Mouse (Mus musculus) liver, adult 2 months (tissue): ENCODE measurements around the gene Zrsr1. TPM values are rescaled to one million over a fixed set of nuclear protein-coding genes. Genes with fewer than 3 reads are reported as not detected.
A peak's percentile ranks its signal among the peaks of the same experiment; 100 is the strongest.

Source experiments
- DNase-seq: peaks from one replicate; pipeline ENCODE4 v3.0.0-alpha.2; 2011; ENCODE audit warnings: low read depth, low spot score; ENCODE audit errors: extremely low read depth
- H3K27ac ChIP-seq: fragments of 200-500 bp; replicated peaks from 2 replicates; pipeline ENCODE4 v1.5.1; 2012; ENCODE audit warnings: low read depth, mild to moderate bottlenecking, control low read depth, inconsistent platforms, low read length; ENCODE audit not compliant: insufficient read depth
- H3K27me3 ChIP-seq: fragments of 200-500 bp; 2 replicates; pipeline ENCODE4 v1.6.1; 2012; ENCODE audit warnings: mild to moderate bottlenecking, moderate library complexity, low read length, inconsistent platforms; ENCODE audit not compliant: control insufficient read depth, insufficient read depth
- H3K36me3 ChIP-seq: fragments of 200-500 bp; 2 replicates; pipeline ENCODE4 v1.6.1; 2012; ENCODE audit warnings: low read length, inconsistent platforms; ENCODE audit not compliant: control insufficient read depth, insufficient read depth
- H3K4me1 ChIP-seq: fragments of 200-500 bp; 2 replicates; pipeline ENCODE4 v1.6.1; 2011; ENCODE audit warnings: low read length; ENCODE audit not compliant: control insufficient read depth, insufficient read depth
- H3K4me3 ChIP-seq: fragments of 200-500 bp; 2 replicates; pipeline ENCODE4 v1.5.1; 2011; ENCODE audit warnings: low read depth, mild to moderate bottlenecking, control low read depth, low read length, moderate library complexity; ENCODE audit not compliant: insufficient read depth
- H3K79me2 ChIP-seq: fragments of 200-500 bp; 2 replicates; pipeline ENCODE4 v1.6.1; 2012; ENCODE audit warnings: inconsistent platforms, mild to moderate bottlenecking, low read length, moderate library complexity; ENCODE audit not compliant: control insufficient read depth, insufficient read depth
- H3K9ac ChIP-seq: fragments of 200-500 bp; 2 replicates; pipeline ENCODE4 v1.6.1; 2012; ENCODE audit warnings: low read depth, mild to moderate bottlenecking, control low read depth, inconsistent platforms, low read length
- CTCF ChIP-seq: fragments of 200-500 bp; IDR thresholded peaks from 2 replicates; pipeline ENCODE4 v1.5.1; 2011; ENCODE audit warnings: low read depth, low read length, control low read depth
- POLR2A ChIP-seq: fragments of 200-500 bp; IDR thresholded peaks from 2 replicates; pipeline ENCODE4 v1.6.1; 2011; ENCODE audit warnings: low read length, control low read depth; ENCODE audit not compliant: insufficient read depth; ENCODE audit errors: extremely low read depth
- WGBS: fragments of 180-500 bp; shearing (Covaris S2); methylation state at CpG from one replicate; pipeline ENCODE4 v1.1.7; 2018; 5-methylcytosine and 5-hydroxymethylcytosine counted together
- polyA plus RNA-seq: library from polyadenylated mRNA; depleted of rRNA; stranded (reverse); fragments of >200 nt; gene quantifications from 2 replicates; pipeline ENCODE4 v1.2.3, GENCODE M21; 2012
- total RNA-seq: library from RNA; depleted of rRNA; stranded (reverse); fragments of >200 nt; gene quantifications from 2 replicates; pipeline ENCODE4 v1.2.3, GENCODE M21; 2014

Zrsr1 gene
- total and polyA plus RNA-seq, 2 experiments, result 4.9 to 6.8 TPM

DNA sequence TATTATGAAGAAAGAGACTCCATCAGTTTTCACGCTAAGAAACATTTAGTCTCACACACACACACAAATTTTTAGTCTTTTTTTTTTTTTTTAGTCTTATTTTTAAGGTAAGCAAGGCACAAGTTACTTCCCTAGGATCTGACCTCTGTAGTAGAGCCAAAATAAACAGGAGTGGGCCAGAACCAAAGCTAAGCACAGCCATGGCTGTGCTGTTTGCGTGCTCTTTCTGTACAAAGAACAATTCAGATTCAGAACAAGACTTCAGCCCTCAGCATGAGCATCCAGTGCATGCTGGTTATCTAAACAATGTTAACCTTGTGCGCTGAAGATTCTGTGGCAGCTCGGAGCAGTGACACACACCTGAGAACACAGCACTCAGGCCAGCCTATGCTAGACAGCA is 7.4 kb upstream of the Zrsr1 start:
- peak overlapping the region; percentile 1; the same call in 1 of the 2 replicates for H3K27ac ChIP-seq
- WGBS, result 27% methylated on average over 4 of the region's 4 CpGs
- H3K79me2 ChIP-seq, result peaks cover 9% of the 10 kb centered on the region; the same call in 1 of the 2 replicates
- peak; percentile 83 for DNase-seq
- H3K9ac ChIP-seq, result no peak overlapping the region
- no peaks in the 10 kb centered on the region for H3K27me3 ChIP-seq
- H3K4me1 ChIP-seq, result peaks cover 2% of the 10 kb centered on the region; the same call in 1 of the 2 replicates
- no peak overlapping the region for H3K4me3 ChIP-seq
- TF ChIP-seq POLR2A (no peak), CTCF (no peak)
- no peaks in the 10 kb centered on the region for H3K36me3 ChIP-seq

- 82% methylated on average over 4 of the region's 4 CpGs for WGBS
- DNase-seq, result no peak
- H3K36me3 ChIP-seq, result no peaks in the 10 kb centered on the region
Observed at GRCm38 (mm10) chr11:22965503-22965902, 6.3 kb upstream of the Zrsr1 start.

DNA sequence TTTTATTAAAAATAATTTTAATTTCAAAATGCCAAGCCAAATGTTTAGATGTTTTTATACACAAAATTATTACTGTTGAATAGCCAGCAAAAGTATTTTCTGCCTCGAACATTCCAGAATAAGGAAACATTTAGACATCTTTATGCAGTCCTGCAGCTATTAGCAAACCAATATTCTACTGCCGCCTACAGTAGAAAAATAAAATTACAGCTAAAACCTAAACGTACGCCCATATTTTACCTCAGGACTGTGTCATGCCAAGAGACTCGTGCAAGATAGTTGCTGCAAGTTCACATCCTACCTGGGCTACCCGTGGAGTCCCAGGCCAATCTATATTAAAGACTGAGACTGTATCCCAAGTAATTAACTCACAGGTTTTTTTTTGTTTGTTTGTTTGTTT is 2.3 kb upstream of the Zrsr1 start:
- peaks cover 23% of the 10 kb centered on the region; the same call in 1 of the 2 replicates for H3K79me2 ChIP-seq
- no peaks in the 10 kb centered on the region for H3K27me3 ChIP-seq
- H3K4me3 ChIP-seq, result no peak overlapping the region
- H3K9ac ChIP-seq, result no peak overlapping the region
- no peak overlapping the region for H3K27ac ChIP-seq
- no peak for TF ChIP-seq POLR2A
- no peak for TF ChIP-seq CTCF
- H3K4me1 ChIP-seq, result peaks cover 2% of the 10 kb centered on the region; the same call in 1 of the 2 replicates
- no peak for DNase-seq
- 41% methylated on average over 6 of the region's 6 CpGs for WGBS
- 0 out of 2 replicates have a peak, but pooled peaks cover 2% of the 10 kb centered on the region for H3K36me3 ChIP-seq

More at GRCm38 (mm10) chr11:22965503-22965902, 6.3 kb upstream of the Zrsr1 start:
- Histone ChIP-seq H3K79me2 (peaks cover 8% of the 10 kb centered on the region; the same call in 1 of the 2 replicates), H3K27me3 (no peaks in the 10 kb centered on the region), H3K9ac (no peak overlapping the region), H3K4me3 (no peak overlapping the region), H3K4me1 (peaks cover 2% of the 10 kb centered on the region; the same call in 1 of the 2 replicates), H3K27ac (no peak overlapping the region)
- TF ChIP-seq CTCF, result no peak
- no peak for TF ChIP-seq POLR2A

- Histone ChIP-seq H3K27me3 (no peaks in the 10 kb centered on the region), H3K4me3 (no peak overlapping the region), H3K4me1 (peaks cover 2% of the 10 kb centered on the region; the same call in 1 of the 2 replicates), H3K9ac (no peak overlapping the region), H3K79me2 (peaks cover 25% of the 10 kb centered on the region; the same call in 1 of the 2 replicates), H3K27ac (no peak overlapping the region), H3K36me3 (peaks cover 2% of the 10 kb centered on the region; the same call in 1 of the 2 replicates)
- no peak for TF ChIP-seq CTCF
- 97% methylated on average over 1 of the region's 1 CpGs for WGBS
- no peak for DNase-seq
Observed at GRCm38 (mm10) chr11:22970546-22970945, 1.3 kb upstream of the Zrsr1 start.

DNA sequence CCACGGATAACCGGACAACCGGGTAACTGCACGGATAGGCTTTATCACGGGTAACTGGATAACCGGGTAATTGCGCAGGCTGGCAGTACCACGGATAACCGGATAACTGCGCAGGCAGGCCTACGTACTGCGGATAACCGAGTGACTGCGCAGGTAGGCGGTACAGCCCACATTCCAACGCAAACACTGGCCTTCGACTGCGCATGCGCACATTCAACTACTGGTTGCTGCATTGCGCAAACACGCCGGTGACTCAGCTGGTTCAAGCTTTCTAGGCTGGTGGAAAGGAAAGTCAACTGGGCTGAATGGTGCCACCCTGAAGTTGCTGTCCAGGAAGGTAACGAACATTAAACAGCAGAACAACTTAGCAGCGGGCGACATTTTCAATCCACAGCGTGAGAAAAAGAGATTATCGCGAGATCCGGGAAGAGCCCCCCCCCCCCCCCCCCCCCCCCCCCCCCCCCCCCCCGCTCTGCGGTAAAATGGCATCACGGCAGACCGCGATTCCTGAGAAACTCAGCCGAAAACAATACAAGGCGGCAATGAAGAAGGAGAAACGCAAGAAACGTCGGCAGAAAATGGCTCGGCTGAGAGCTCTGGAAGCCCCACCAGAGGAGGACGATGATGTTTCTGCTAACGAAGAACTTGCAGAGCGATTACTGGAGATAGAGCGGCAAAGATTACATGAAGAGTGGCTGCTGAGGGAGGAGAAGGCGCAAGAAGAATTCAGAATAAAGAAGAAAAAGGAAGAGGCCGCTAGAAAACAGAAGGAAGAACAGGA is 1.1 kb downstream of the Zrsr1 start:
- no peaks in the 10 kb centered on the region for H3K27me3 ChIP-seq
- peak; percentile 51; the same call in 1 of the 2 replicates for TF ChIP-seq POLR2A
- no peak for TF ChIP-seq CTCF
- peak; percentile 83 for DNase-seq

More for the DNA sequence above, 1.1 kb downstream of the Zrsr1 start:
- peaks cover 15% of the 10 kb centered on the region for H3K36me3 ChIP-seq
- H3K9ac ChIP-seq, result peak overlapping the region; percentile 88
- H3K27ac ChIP-seq, result peak overlapping the region; percentile 69
- WGBS, result 47% methylated on average over 45 of the region's 46 CpGs
- peak overlapping the region; percentile 96 for H3K4me3 ChIP-seq
- peaks cover 27% of the 10 kb centered on the region; the same call in 1 of the 2 replicates for H3K79me2 ChIP-seq
- peaks cover 8% of the 10 kb centered on the region; the same call in 1 of the 2 replicates for H3K4me1 ChIP-seq
